Mouse (Mus musculus): ENCODE measurements around the gene Coq10b.

The Coq10b gene

GRCm38 (mm10) chr1:55107644-55108043 lies 55.1 kb downstream of the Coq10b start:
- no peak for DNase-seq (ENCODE audit: low read depth)

DNA sequence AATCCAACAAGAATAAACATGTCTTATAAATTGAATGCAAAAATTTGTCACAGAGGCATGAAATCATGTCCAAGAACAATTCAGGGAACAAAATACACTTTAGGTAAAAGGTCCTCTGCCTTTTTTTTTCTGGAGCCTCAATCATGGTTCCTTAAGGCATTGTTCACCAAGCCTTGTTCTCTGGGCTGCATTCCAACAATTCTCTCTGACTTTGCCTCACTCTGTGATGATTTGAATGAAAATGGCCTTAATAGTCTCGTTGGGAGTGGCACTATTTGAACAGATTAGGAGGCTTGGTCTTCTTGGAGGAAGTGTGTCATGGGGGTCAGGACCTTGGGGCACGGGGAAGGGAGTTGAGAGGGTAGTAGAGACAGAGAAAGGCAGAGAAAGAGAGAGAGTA lies 55.9 kb downstream of the Coq10b start:
- DNase-seq (ENCODE audit: low read depth), result peak; percentile 23

- DNase-seq (ENCODE audit: low read depth), result no peak
Observed at GRCm38 (mm10) chr1:55109066-55109766, 56.6 kb downstream of the Coq10b start.
